Mouse (Mus musculus) limb, embryonic 14.5 days (tissue): Measurements from ENCODE around the gene Cntn3. TPM values are rescaled to one million over a fixed set of nuclear protein-coding genes. Genes with fewer than 3 reads are reported as not detected.

ENCODE experiments used
- ATAC-seq: fragments of 200-750 bp; cut with Nextera tagmentation; 2 replicates; pipeline ENCODE4 v1.8.0; 2017; ENCODE audit warnings: low read depth, moderate number of reproducible peaks, moderate TSS enrichment; ENCODE audit not compliant: low FRiP score
- DNase-seq: peaks from one replicate; pipeline ENCODE4 v3.0.0-alpha.2; 2015; ENCODE audit warnings: low spot score
- H3K27ac ChIP-seq: fragments of 300-500 bp; sonication (generic); replicated peaks from 2 replicates; pipeline ENCODE4 v1.5.1; 2014; ENCODE audit warnings: low read depth, mild to moderate bottlenecking, low read length, moderate library complexity, mixed read lengths
- H3K27me3 ChIP-seq: fragments of 300-500 bp; sonication (generic); 2 replicates; pipeline ENCODE4 v1.6.1; 2014; ENCODE audit warnings: low read length, mixed read lengths; ENCODE audit not compliant: control insufficient read depth, insufficient read depth
- H3K36me3 ChIP-seq: fragments of 300-500 bp; sonication (generic); 2 replicates; pipeline ENCODE4 v1.6.1; 2014; ENCODE audit warnings: mild to moderate bottlenecking, low read length, moderate library complexity, mixed read lengths; ENCODE audit not compliant: control insufficient read depth, insufficient read depth
- H3K4me1 ChIP-seq: fragments of 300-500 bp; sonication (generic); 2 replicates; pipeline ENCODE4 v1.6.1; 2014; ENCODE audit warnings: antibody characterized with exemption, low read length, mixed read lengths; ENCODE audit not compliant: control insufficient read depth, insufficient read depth
- H3K4me2 ChIP-seq: fragments of 300-500 bp; sonication (generic); replicated peaks from 2 replicates; pipeline ENCODE4 v1.6.1; 2014; ENCODE audit warnings: low read depth, mild to moderate bottlenecking, low read length, moderate library complexity; ENCODE audit not compliant: severe bottlenecking
- H3K4me3 ChIP-seq: fragments of 300-500 bp; sonication (generic); replicated peaks from 2 replicates; pipeline ENCODE4 v1.5.1; 2014; ENCODE audit warnings: low read length
- H3K9ac ChIP-seq: fragments of 300-500 bp; sonication (generic); 2 replicates; pipeline ENCODE4 v1.6.1; 2014; ENCODE audit warnings: mild to moderate bottlenecking, low read depth, low read length, moderate library complexity; ENCODE audit not compliant: severe bottlenecking
- H3K9me3 ChIP-seq: fragments of 300-500 bp; sonication (generic); 2 replicates; pipeline ENCODE4 v1.6.1; 2016; ENCODE audit warnings: low read length; ENCODE audit not compliant: control insufficient read depth
- POLR2A ChIP-seq: fragments of 200-500 bp; IDR thresholded peaks from 2 replicates; pipeline ENCODE4 v1.8.0; 2012; ENCODE audit warnings: inconsistent platforms, mild to moderate bottlenecking, moderate library complexity, borderline replicate concordance; ENCODE audit not compliant: insufficient read depth, insufficient read length; ENCODE audit errors: extremely low read depth
- WGBS: fragments of 180-500 bp; shearing (Covaris S2); extraction: QIAGEN DNeasy Blood & Tissue Kit; methylation state at CpG from one replicate; pipeline ENCODE4 v1.1.7; 2014; 5-methylcytosine and 5-hydroxymethylcytosine counted together
- polyA plus RNA-seq, 2 experiments: library from polyadenylated mRNA; depleted of rRNA in 1 of 2; stranded (reverse) in 1 of 2; unstranded in 1 of 2; fragments of >200 nt; fragmentation: Nextera tagmentation in 1 of 2; extraction: Ambion mirVana in 1 of 2; gene quantifications; 2 replicates each; pipeline versions ENCODE4 v1.2.1 to v1.2.3; 2012 to 2014

Gene Cntn3
- polyA plus RNA-seq, 2 experiments: 2.2 to 2.9 TPM

GRCm38 (mm10) chr6:102319755-102320154, 253.1 kb downstream of the Cntn3 start:
- H3K4me2 ChIP-seq: no peak overlapping the region
- H3K9ac ChIP-seq: no peak overlapping the region
- 80% methylated on average over 3 of the region's 3 CpGs for WGBS
- H3K4me1 ChIP-seq: no peaks in the 10 kb centered on the region
- DNase-seq (no peak), ATAC-seq (no peak)
- TF ChIP-seq POLR2A: no peak
- H3K27me3 ChIP-seq: no peaks in the 10 kb centered on the region
- no peak overlapping the region for H3K27ac ChIP-seq
- no peaks in the 10 kb centered on the region for H3K9me3 ChIP-seq
- no peaks in the 10 kb centered on the region for H3K36me3 ChIP-seq
- no peak overlapping the region for H3K4me3 ChIP-seq

DNA sequence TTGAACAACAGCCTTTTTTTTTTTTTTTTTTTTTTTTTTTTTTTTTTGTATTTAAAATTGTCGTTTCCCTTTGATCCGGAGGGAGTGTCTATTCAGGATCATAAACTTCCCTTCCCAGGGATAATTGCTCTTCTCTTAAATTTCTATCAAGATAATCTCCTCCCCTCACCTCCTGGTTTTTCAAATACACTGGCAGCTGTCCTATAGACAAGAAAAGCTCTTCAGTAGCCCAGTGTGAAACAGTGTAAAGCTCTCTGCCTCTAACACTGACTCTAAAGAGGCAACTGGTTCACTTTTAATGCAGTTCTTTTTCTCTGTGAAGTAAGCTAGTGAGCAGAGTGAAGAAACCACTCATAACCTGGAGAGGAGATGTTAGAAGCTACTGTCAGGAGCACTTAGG, 290.0 kb downstream of the Cntn3 start:
- Histone ChIP-seq H3K4me1 (no peaks in the 10 kb centered on the region), H3K9ac (no peak overlapping the region), H3K27ac (no peak overlapping the region), H3K4me2 (no peak overlapping the region), H3K4me3 (no peak overlapping the region), H3K27me3 (no peaks in the 10 kb centered on the region), H3K9me3 (no peaks in the 10 kb centered on the region), H3K36me3 (no peaks in the 10 kb centered on the region)
- DNase-seq: no peak
- TF ChIP-seq POLR2A: no peak
- ATAC-seq: no peak
- WGBS: 45% methylated on average over 2 of the region's 2 CpGs

- DNase-seq: no peak
- no peaks in the 10 kb centered on the region for H3K36me3 ChIP-seq
- no peaks in the 10 kb centered on the region for H3K27me3 ChIP-seq
- no peaks in the 10 kb centered on the region for H3K4me1 ChIP-seq
- no peak overlapping the region for H3K4me2 ChIP-seq
- TF ChIP-seq POLR2A: no peak
- 74% methylated on average over 1 of the region's 1 CpGs for WGBS
- H3K4me3 ChIP-seq: no peak overlapping the region
- no peak overlapping the region for H3K9ac ChIP-seq
- no peaks in the 10 kb centered on the region for H3K9me3 ChIP-seq
- no peak for ATAC-seq
- H3K27ac ChIP-seq: no peak overlapping the region
Measured at GRCm38 (mm10) chr6:102231015-102231414, 341.9 kb downstream of the Cntn3 start.

- Histone ChIP-seq H3K9me3 (no peaks in the 10 kb centered on the region), H3K4me3 (no peak overlapping the region), H3K4me2 (no peak overlapping the region), H3K27ac (no peak overlapping the region), H3K9ac (no peak overlapping the region), H3K36me3 (no peaks in the 10 kb centered on the region), H3K27me3 (no peaks in the 10 kb centered on the region), H3K4me1 (no peaks in the 10 kb centered on the region)
- TF ChIP-seq POLR2A: no peak
- 59% methylated on average over 1 of the region's 1 CpGs for WGBS
- no peak for ATAC-seq
- no peak for DNase-seq
Measured at GRCm38 (mm10) chr6:102186316-102186715, 386.6 kb downstream of the Cntn3 start.

DNA sequence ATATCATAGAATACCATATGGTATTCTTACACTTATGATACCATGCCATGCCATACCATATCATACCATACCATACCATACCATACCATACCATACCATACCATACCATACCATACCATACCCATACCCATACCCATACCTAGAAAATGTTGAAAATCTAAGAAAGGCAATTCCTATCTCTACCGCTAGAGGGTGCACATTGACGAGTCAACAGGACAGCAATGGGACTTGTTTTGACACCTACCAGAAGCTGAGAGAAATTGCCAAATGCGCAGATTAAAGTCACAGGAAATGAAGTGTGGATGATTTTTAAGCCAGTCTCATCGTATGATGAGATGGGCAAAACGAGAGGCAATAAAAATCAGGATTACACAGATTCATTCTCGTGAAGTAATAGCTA, 402.0 kb downstream of the Cntn3 start:
- WGBS: 32% methylated on average over 6 of the region's 6 CpGs
- TF ChIP-seq POLR2A: no peak
- H3K4me1 ChIP-seq: no peaks in the 10 kb centered on the region
- H3K9ac ChIP-seq: no peak overlapping the region
- H3K36me3 ChIP-seq: no peaks in the 10 kb centered on the region
- H3K4me2 ChIP-seq: no peak overlapping the region
- ATAC-seq (no peak), DNase-seq (no peak)
- H3K27ac ChIP-seq: no peak overlapping the region
- no peak overlapping the region for H3K4me3 ChIP-seq
- no peaks in the 10 kb centered on the region for H3K27me3 ChIP-seq
- no peaks in the 10 kb centered on the region for H3K9me3 ChIP-seq

DNA sequence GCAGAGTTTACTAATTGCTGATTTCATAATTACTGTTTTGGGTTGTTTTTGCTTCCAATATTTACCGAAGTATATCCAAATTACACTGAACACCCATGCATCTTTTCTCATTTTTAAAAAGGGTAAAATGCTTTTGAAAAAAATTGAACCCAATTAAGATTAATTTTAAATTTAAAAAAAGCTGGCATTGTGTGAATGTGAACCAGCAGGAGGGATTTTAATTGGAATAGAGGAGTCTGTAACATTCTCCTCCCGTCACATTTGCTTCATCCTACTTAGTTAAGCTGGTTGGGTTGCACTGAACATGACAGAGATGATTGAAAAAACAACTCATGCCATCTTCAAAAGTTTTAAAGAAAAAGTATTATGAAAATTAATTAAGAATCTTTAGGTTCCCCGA, 411.7 kb downstream of the Cntn3 start:
- no peak for TF ChIP-seq POLR2A
- H3K27ac ChIP-seq: no peak overlapping the region
- no peaks in the 10 kb centered on the region for H3K4me1 ChIP-seq
- no peaks in the 10 kb centered on the region for H3K9me3 ChIP-seq
- H3K4me2 ChIP-seq: no peak overlapping the region
- H3K9ac ChIP-seq: no peak overlapping the region
- no peaks in the 10 kb centered on the region for H3K27me3 ChIP-seq
- no peak overlapping the region for H3K4me3 ChIP-seq
- no peaks in the 10 kb centered on the region for H3K36me3 ChIP-seq
- WGBS: 73% methylated on average over 3 of the region's 3 CpGs
- no peak for DNase-seq
- no peak for ATAC-seq
